Mouse (Mus musculus): ENCODE data around the gene Tenm4.

The Tenm4 gene

GRCm38 (mm10) chr7:96536313-96536880 is 365.4 kb downstream of the Tenm4 start:
- DNase-seq = no peak

GRCm38 (mm10) chr7:96539248-96540034 is 368.4 kb downstream of the Tenm4 start:
- no peak for DNase-seq

GRCm38 (mm10) chr7:96540458-96541096 is 369.5 kb downstream of the Tenm4 start:
- DNase-seq = no peak

GRCm38 (mm10) chr7:96545979-96546378 is 374.9 kb downstream of the Tenm4 start:
- DNase-seq = no peak

GRCm38 (mm10) chr7:96551809-96552208 is 380.8 kb downstream of the Tenm4 start:
- no peak for DNase-seq

- no peak for DNase-seq
Observed at GRCm38 (mm10) chr7:96552292-96552860, 381.3 kb downstream of the Tenm4 start.

GRCm38 (mm10) chr7:96554277-96554690 is 383.2 kb downstream of the Tenm4 start:
- DNase-seq = peak; percentile 25

GRCm38 (mm10) chr7:96555294-96555693 is 384.2 kb downstream of the Tenm4 start:
- DNase-seq = no peak

- no peak for DNase-seq
Observed at GRCm38 (mm10) chr7:96556756-96557155, 385.7 kb downstream of the Tenm4 start.

- DNase-seq = no peak
Observed at GRCm38 (mm10) chr7:96562890-96563289, 391.8 kb downstream of the Tenm4 start.

- no peak for DNase-seq
Observed at GRCm38 (mm10) chr7:96563329-96564065, 392.5 kb downstream of the Tenm4 start.

GRCm38 (mm10) chr7:96565806-96566205 is 394.8 kb downstream of the Tenm4 start:
- DNase-seq = peak; percentile 28

- DNase-seq = no peak
Observed at GRCm38 (mm10) chr7:96566260-96566659, 395.2 kb downstream of the Tenm4 start.

- DNase-seq = no peak
Observed at GRCm38 (mm10) chr7:96568034-96568433, 397.0 kb downstream of the Tenm4 start.

GRCm38 (mm10) chr7:96570965-96571364 is 399.9 kb downstream of the Tenm4 start:
- DNase-seq = no peak

- no peak for DNase-seq
Observed at GRCm38 (mm10) chr7:96572995-96573394, 401.9 kb downstream of the Tenm4 start.

GRCm38 (mm10) chr7:96575202-96575650 is 404.2 kb downstream of the Tenm4 start:
- peak; percentile 81 for DNase-seq

GRCm38 (mm10) chr7:96582752-96583151 is 411.7 kb downstream of the Tenm4 start:
- no peak for DNase-seq

- DNase-seq = no peak
Observed at GRCm38 (mm10) chr7:96587403-96587802, 416.4 kb downstream of the Tenm4 start.

GRCm38 (mm10) chr7:96588567-96588966 is 417.5 kb downstream of the Tenm4 start:
- DNase-seq = no peak

- DNase-seq = no peak
Observed at GRCm38 (mm10) chr7:96595535-96596295, 424.7 kb downstream of the Tenm4 start.
